ENCODE assay signal across 9 mouse cellular contexts in the genomic region with DNA sequence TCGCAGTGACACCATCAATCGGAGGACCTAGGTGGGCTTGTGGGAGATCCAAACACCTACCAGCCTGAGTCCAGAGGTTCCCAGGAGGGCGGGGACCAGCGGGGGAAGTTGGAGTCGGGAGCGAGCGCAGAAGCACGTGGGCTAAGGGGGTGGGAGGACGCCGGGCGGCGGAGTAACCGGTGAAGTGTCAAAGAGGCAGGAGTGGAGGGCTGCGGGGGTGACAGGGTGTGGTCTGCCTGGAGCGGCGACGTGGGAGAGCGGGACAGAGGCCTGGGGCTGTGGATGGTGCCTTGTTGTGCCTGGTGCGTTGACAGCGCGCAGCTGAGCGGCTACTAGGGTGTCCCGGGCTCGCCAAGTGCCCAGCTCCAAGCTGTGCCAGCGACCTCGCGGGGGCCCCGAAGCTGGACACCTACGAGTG. TPM values are rescaled to one million over a fixed set of nuclear protein-coding genes. Genes with fewer than 3 reads are reported as not detected.
DNase-seq lines count a peak whose midpoint lies in the region; ATAC-seq lines count a peak whose summit lies in the region.
"Had no signal": no experiment of that assay in that cellular context is flagged by ENCODE, and none has a peak within 500 bp of the region (broad histone marks: within the 10 kb centered on the region; RNA-seq: fewer than 3 reads in every experiment).

Sema6d (plus strand) TSS at position 157 of the 418 bp plus-strand sequence.

- H3K4me3 ChIP-seq in liver, embryonic 13.5 days (replicated peaks), result peak within 1 kb of the TSS; percentile 31

- no peaks in the 10 kb centered on the region for H3K36me3 ChIP-seq in liver, embryonic 13.5 days

- ATAC-seq in granulocyte monocyte progenitor cell, adult 5-6 weeks (replicated peaks; ENCODE audit: poor library complexity, severe bottlenecking), result peak; percentile 37
- ATAC-seq in liver, embryonic 13.5 days (ENCODE audit: low read depth), result no peak

- no peaks in the 10 kb centered on the region for H3K9me3 ChIP-seq in liver, embryonic 13.5 days (replicated peaks)

- H3K9ac ChIP-seq in liver, embryonic 13.5 days, result no peak within 1 kb of the TSS; the same call in 1 of the 2 replicates

- intact Hi-C loops in gastrocnemius, postnatal 14 days (cut with DNase I; ENCODE audit: low total_unique reads), result no loop called here

- H3K4me1 ChIP-seq in liver, embryonic 13.5 days (replicated peaks), result no peaks in the 10 kb centered on the region

- peak; percentile 13 for DNase-seq in gastrocnemius, postnatal 14 days
- no peak for DNase-seq in gastrocnemius, adult 18-20 months (ENCODE audit: low spot score)
- peak; percentile 35 to 42 for DNase-seq in cerebellum, postnatal 14 days
- DNase-seq in kidney, postnatal 10 days, result peak; percentile 17
- DNase-seq in liver, embryonic 13.5 days, result no peak
- DNase-seq in right cerebral cortex, postnatal 14 days, result peak; percentile 46
- DNase-seq in ovary, adult 18-20 months (ENCODE audit: low spot score), result no peak

- peak within 1 kb of the TSS; percentile 53 for H3K4me2 ChIP-seq in liver, embryonic 13.5 days

- no peak within 1 kb of the TSS for H3K27ac ChIP-seq in liver, embryonic 13.5 days

- H3K27me3 ChIP-seq in liver, embryonic 13.5 days, result peaks cover 32% of the 10 kb centered on the region

- 3% methylated on average over 29 of the region's 29 CpGs for WGBS in liver, embryonic 13.5 days (ENCODE audit: insufficient replicate concordance)

RNA-seq across cellular contexts. Expression of gene Sema6d, which starts in this region (rescaled TPM):
- total RNA-seq in gastrocnemius, postnatal 14 days (2021), result 10 to 100 TPM in 1 of 2 experiments, 1 to 10 TPM in 1; 8.1 to 13.8 TPM
- 10 to 100 TPM in 1 of 2 experiments, 1 to 10 TPM in 1; 8.4 to 11.2 TPM for total RNA-seq in gastrocnemius, adult 18-20 months (2021)
- not detected in 2 replicates for total RNA-seq in granulocyte monocyte progenitor cell, adult 5-6 weeks (2014; fragmentation: Nextera tagmentation)
- total RNA-seq in granulocyte monocyte progenitor cell, adult 5-6 weeks (2017), result 0.10 TPM in 1 of 2 replicates, not detected in the other
- 2.8 and 3.4 TPM in 2 replicates for polyA plus RNA-seq in liver, embryonic 13.5 days (2015; fragmentation: Nextera tagmentation; extraction: Ambion mirVana)
- total RNA-seq: MEL had no signal

Comparison
In these comparisons a context has a peak if more than half of its experiments do, and no peak if none do; other contexts are left out.
1. RNA of gene Sema6d (total RNA-seq): 8.1 to 13.8 TPM in gastrocnemius, postnatal 14 days and 8.4 to 11.2 TPM in gastrocnemius, adult 18-20 months; 0.10 TPM in granulocyte monocyte progenitor cell, adult 5-6 weeks; every median in the first group is over 4 times any median in the second.
2. DNase-seq: peak in gastrocnemius, postnatal 14 days (single experiment), cerebellum, postnatal 14 days (2 of 2), kidney, postnatal 10 days (single experiment) and right cerebral cortex, postnatal 14 days (single experiment); none in gastrocnemius, adult 18-20 months (single experiment), liver, embryonic 13.5 days (single experiment) and ovary, adult 18-20 months (single experiment).
3. Peak in ATAC-seq in granulocyte monocyte progenitor cell, adult 5-6 weeks; RNA of the gene not detected or under 1 TPM.